Mouse (Mus musculus) liver, adult (tissue): ENCODE data around the gene Ank3.

Experiments used
- GATA4 ChIP-seq: IDR thresholded peaks from 2 replicates; pipeline ENCODE4 v1.6.1; 2014; ENCODE audit warnings: mild to moderate bottlenecking, low read length; ENCODE audit not compliant: insufficient replicate concordance

The Ank3 gene

GRCm38 (mm10) chr10:69926158-69926882, 527.7 kb downstream of the Ank3 start:
- TF ChIP-seq GATA4: no peak

GRCm38 (mm10) chr10:69927012-69927411, 528.4 kb downstream of the Ank3 start:
- TF ChIP-seq GATA4: no peak

- TF ChIP-seq GATA4: no peak
These were observed 529.8 kb downstream of the Ank3 start for GRCm38 (mm10) chr10:69928358-69928757.

GRCm38 (mm10) chr10:69930503-69930902, 531.9 kb downstream of the Ank3 start:
- no peak for TF ChIP-seq GATA4

- no peak for TF ChIP-seq GATA4
These were observed 538.0 kb downstream of the Ank3 start for GRCm38 (mm10) chr10:69936443-69937067.

- no peak for TF ChIP-seq GATA4
These were observed 538.8 kb downstream of the Ank3 start for GRCm38 (mm10) chr10:69937291-69937921.

GRCm38 (mm10) chr10:69939144-69939543, 540.6 kb downstream of the Ank3 start:
- no peak for TF ChIP-seq GATA4

- no peak for TF ChIP-seq GATA4
These were observed 541.4 kb downstream of the Ank3 start for GRCm38 (mm10) chr10:69939966-69940365.

- TF ChIP-seq GATA4: no peak
These were observed 542.4 kb downstream of the Ank3 start for GRCm38 (mm10) chr10:69941001-69941400.

GRCm38 (mm10) chr10:69944845-69945244, 546.3 kb downstream of the Ank3 start:
- TF ChIP-seq GATA4: no peak

- TF ChIP-seq GATA4: no peak
These were observed 547.3 kb downstream of the Ank3 start for GRCm38 (mm10) chr10:69945870-69946269.

- TF ChIP-seq GATA4: no peak
These were observed 547.7 kb downstream of the Ank3 start for GRCm38 (mm10) chr10:69946271-69946670.

GRCm38 (mm10) chr10:69947093-69947492, 548.5 kb downstream of the Ank3 start:
- no peak for TF ChIP-seq GATA4

- no peak for TF ChIP-seq GATA4
These were observed 551.8 kb downstream of the Ank3 start for GRCm38 (mm10) chr10:69950236-69950918.

- no peak for TF ChIP-seq GATA4
These were observed 552.3 kb downstream of the Ank3 start for GRCm38 (mm10) chr10:69950919-69951236.

- no peak for TF ChIP-seq GATA4
These were observed 552.9 kb downstream of the Ank3 start for GRCm38 (mm10) chr10:69951426-69951825.

GRCm38 (mm10) chr10:69952316-69952715, 553.7 kb downstream of the Ank3 start:
- TF ChIP-seq GATA4: no peak
